Mouse (Mus musculus): ENCODE measurements at regions not wholly inside any gene's neighbourhood (a gene's known extent, or its start where the extent isn't known, plus 50 kb on each side); places are given as distances from the start of the nearest gene placed in this dataset.

- Histone ChIP-seq H3K4me1 (replicated peaks; ENCODE audit: control insufficient read depth, insufficient read depth, low read length) (no peaks in the 10 kb centered on the region), H3K9me3 (ENCODE audit: control insufficient read depth) (no peaks in the 10 kb centered on the region), H3K27ac (ENCODE audit: low read depth, low read length) (no peak overlapping the region), H3K4me3 (ENCODE audit: low read depth, low read length) (no peak overlapping the region), H3K9ac (ENCODE audit: low read depth, low read length) (no peak overlapping the region), H3K27me3 (replicated peaks; ENCODE audit: control insufficient read depth, insufficient read depth, low read length) (no peaks in the 10 kb centered on the region), H3K4me2 (replicated peaks; ENCODE audit: low read depth) (no peak overlapping the region), H3K36me3 (ENCODE audit: control insufficient read depth, insufficient read depth) (no peaks in the 10 kb centered on the region)
- 25% methylated on average over 5 of the region's 5 CpGs for WGBS
- no peak for TF ChIP-seq CTCF (IDR thresholded peaks at IDR 0.05; ENCODE audit: low read depth)
- ATAC-seq: no peak
These were observed 139.7 kb upstream of the Gpc5 start for GRCm38 (mm10) chr14:114952280-114952679.

DNA sequence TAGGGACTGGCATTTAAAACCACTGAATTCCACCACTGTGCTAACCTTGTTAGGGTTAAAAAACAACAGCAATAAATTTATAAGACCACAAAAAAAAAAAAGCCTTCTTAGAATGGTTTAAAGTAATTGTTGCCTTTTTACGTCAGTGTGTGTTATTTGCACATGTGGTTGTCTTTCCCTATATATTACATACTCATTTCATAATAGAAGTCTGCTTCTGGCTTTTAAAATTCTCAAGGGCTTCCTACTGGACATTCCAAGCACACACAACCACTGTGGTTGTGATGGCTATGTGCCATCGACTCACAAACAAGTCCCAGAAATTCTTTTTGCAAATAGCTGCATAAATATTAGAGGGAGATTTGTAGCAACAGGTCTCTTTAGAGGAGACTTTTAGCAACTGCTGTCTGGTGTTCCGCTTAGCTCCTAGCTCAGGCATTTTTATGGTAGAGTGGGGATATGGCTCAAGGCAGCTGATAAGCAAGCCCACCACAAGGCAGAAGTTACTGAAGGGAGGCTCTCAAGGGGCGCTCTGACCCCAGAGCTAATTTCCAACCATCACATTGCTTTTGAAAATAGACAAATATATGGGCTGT is 138.8 kb upstream of the Gpc5 start:
- no peaks in the 10 kb centered on the region for H3K36me3 ChIP-seq (ENCODE audit: control insufficient read depth, insufficient read depth)
- no peak overlapping the region for H3K27ac ChIP-seq (ENCODE audit: low read depth, low read length)
- H3K4me2 ChIP-seq (replicated peaks; ENCODE audit: low read depth): no peak overlapping the region
- WGBS: 33% methylated on average over 4 of the region's 4 CpGs
- no peak for ATAC-seq
- H3K4me1 ChIP-seq (replicated peaks; ENCODE audit: control insufficient read depth, insufficient read depth, low read length): no peaks in the 10 kb centered on the region
- no peak overlapping the region for H3K9ac ChIP-seq (ENCODE audit: low read depth, low read length)
- H3K27me3 ChIP-seq (replicated peaks; ENCODE audit: control insufficient read depth, insufficient read depth, low read length): no peaks in the 10 kb centered on the region
- no peak for TF ChIP-seq CTCF (IDR thresholded peaks at IDR 0.05; ENCODE audit: low read depth)
- H3K9me3 ChIP-seq (ENCODE audit: control insufficient read depth): no peaks in the 10 kb centered on the region
- H3K4me3 ChIP-seq (ENCODE audit: low read depth, low read length): no peak overlapping the region

GRCm38 (mm10) chr14:114954287-114954686 is 137.7 kb upstream of the Gpc5 start:
- no peak for ATAC-seq
- TF ChIP-seq CTCF (IDR thresholded peaks at IDR 0.05; ENCODE audit: low read depth): no peak
- no peaks in the 10 kb centered on the region for H3K4me1 ChIP-seq (replicated peaks; ENCODE audit: control insufficient read depth, insufficient read depth, low read length)
- H3K4me2 ChIP-seq (replicated peaks; ENCODE audit: low read depth): no peak overlapping the region
- 71% methylated on average over 4 of the region's 4 CpGs for WGBS
- H3K27me3 ChIP-seq (replicated peaks; ENCODE audit: control insufficient read depth, insufficient read depth, low read length): no peaks in the 10 kb centered on the region
- H3K36me3 ChIP-seq (ENCODE audit: control insufficient read depth, insufficient read depth): no peaks in the 10 kb centered on the region
- H3K9ac ChIP-seq (ENCODE audit: low read depth, low read length): no peak overlapping the region
- no peaks in the 10 kb centered on the region for H3K9me3 ChIP-seq (ENCODE audit: control insufficient read depth)
- H3K27ac ChIP-seq (ENCODE audit: low read depth, low read length): no peak overlapping the region
- no peak overlapping the region for H3K4me3 ChIP-seq (ENCODE audit: low read depth, low read length)

- H3K36me3 ChIP-seq (ENCODE audit: control insufficient read depth, insufficient read depth): no peaks in the 10 kb centered on the region
- no peak overlapping the region for H3K9ac ChIP-seq (ENCODE audit: low read depth, low read length)
- no peak overlapping the region for H3K27ac ChIP-seq (ENCODE audit: low read depth, low read length)
- H3K4me3 ChIP-seq (ENCODE audit: low read depth, low read length): no peak overlapping the region
- no peak for TF ChIP-seq CTCF (IDR thresholded peaks at IDR 0.05; ENCODE audit: low read depth)
- no peak overlapping the region for H3K4me2 ChIP-seq (replicated peaks; ENCODE audit: low read depth)
- H3K27me3 ChIP-seq (replicated peaks; ENCODE audit: control insufficient read depth, insufficient read depth, low read length): no peaks in the 10 kb centered on the region
- H3K9me3 ChIP-seq (ENCODE audit: control insufficient read depth): no peaks in the 10 kb centered on the region
- H3K4me1 ChIP-seq (replicated peaks; ENCODE audit: control insufficient read depth, insufficient read depth, low read length): no peaks in the 10 kb centered on the region
- 66% methylated on average over 2 of the region's 2 CpGs for WGBS
- ATAC-seq: no peak
These were observed 136.4 kb upstream of the Gpc5 start for GRCm38 (mm10) chr14:114955572-114955971.

DNA sequence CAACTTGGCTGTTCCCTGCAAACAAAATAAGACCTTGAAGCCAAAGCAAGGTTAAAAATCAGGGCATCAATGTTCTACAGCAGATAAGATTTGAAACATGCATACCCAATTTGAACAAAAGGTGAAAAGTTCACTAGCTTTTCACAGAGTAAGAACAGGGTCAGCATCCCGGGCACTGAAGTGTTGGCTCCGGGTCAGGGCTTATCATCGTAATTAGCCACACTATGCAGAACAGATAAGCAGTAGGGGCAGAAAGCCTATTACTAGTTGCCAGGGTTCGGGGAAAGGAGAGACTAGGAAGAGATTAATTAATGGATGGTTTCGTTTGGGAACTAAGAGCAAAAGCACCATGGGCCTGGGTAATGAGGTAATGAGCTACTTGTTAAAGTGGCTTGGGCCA is 131.7 kb upstream of the Gpc5 start:
- no peak overlapping the region for H3K27ac ChIP-seq (ENCODE audit: low read depth, low read length)
- no peaks in the 10 kb centered on the region for H3K9me3 ChIP-seq (ENCODE audit: control insufficient read depth)
- no peak overlapping the region for H3K4me2 ChIP-seq (replicated peaks; ENCODE audit: low read depth)
- no peak overlapping the region for H3K9ac ChIP-seq (ENCODE audit: low read depth, low read length)
- no peaks in the 10 kb centered on the region for H3K4me1 ChIP-seq (replicated peaks; ENCODE audit: control insufficient read depth, insufficient read depth, low read length)
- no peaks in the 10 kb centered on the region for H3K36me3 ChIP-seq (ENCODE audit: control insufficient read depth, insufficient read depth)
- no peaks in the 10 kb centered on the region for H3K27me3 ChIP-seq (replicated peaks; ENCODE audit: control insufficient read depth, insufficient read depth, low read length)
- WGBS: 30% methylated on average over 5 of the region's 5 CpGs
- TF ChIP-seq CTCF (IDR thresholded peaks at IDR 0.05; ENCODE audit: low read depth): no peak
- no peak for ATAC-seq
- H3K4me3 ChIP-seq (ENCODE audit: low read depth, low read length): no peak overlapping the region

GRCm38 (mm10) chr14:114965941-114966340 is 126.1 kb upstream of the Gpc5 start:
- Histone ChIP-seq H3K27ac (ENCODE audit: low read depth, low read length) (no peak overlapping the region), H3K27me3 (replicated peaks; ENCODE audit: control insufficient read depth, insufficient read depth, low read length) (no peaks in the 10 kb centered on the region), H3K4me3 (ENCODE audit: low read depth, low read length) (no peak overlapping the region), H3K36me3 (ENCODE audit: control insufficient read depth, insufficient read depth) (no peaks in the 10 kb centered on the region), H3K4me1 (replicated peaks; ENCODE audit: control insufficient read depth, insufficient read depth, low read length) (no peaks in the 10 kb centered on the region), H3K4me2 (replicated peaks; ENCODE audit: low read depth) (no peak overlapping the region), H3K9me3 (ENCODE audit: control insufficient read depth) (no peaks in the 10 kb centered on the region), H3K9ac (ENCODE audit: low read depth, low read length) (no peak overlapping the region)
- WGBS: 67% methylated on average over 3 of the region's 3 CpGs
- no peak for ATAC-seq
- TF ChIP-seq CTCF (IDR thresholded peaks at IDR 0.05; ENCODE audit: low read depth): no peak

GRCm38 (mm10) chr14:114969020-114969419 is 123.0 kb upstream of the Gpc5 start:
- Histone ChIP-seq H3K4me2 (replicated peaks; ENCODE audit: low read depth) (no peak overlapping the region), H3K9me3 (ENCODE audit: control insufficient read depth) (no peaks in the 10 kb centered on the region), H3K4me3 (ENCODE audit: low read depth, low read length) (no peak overlapping the region), H3K27me3 (replicated peaks; ENCODE audit: control insufficient read depth, insufficient read depth, low read length) (no peaks in the 10 kb centered on the region), H3K36me3 (ENCODE audit: control insufficient read depth, insufficient read depth) (no peaks in the 10 kb centered on the region), H3K27ac (ENCODE audit: low read depth, low read length) (no peak overlapping the region), H3K9ac (ENCODE audit: low read depth, low read length) (no peak overlapping the region), H3K4me1 (replicated peaks; ENCODE audit: control insufficient read depth, insufficient read depth, low read length) (no peaks in the 10 kb centered on the region)
- 84% methylated on average over 3 of the region's 3 CpGs for WGBS
- no peak for ATAC-seq
- TF ChIP-seq CTCF (IDR thresholded peaks at IDR 0.05; ENCODE audit: low read depth): no peak
